Mouse (Mus musculus): Measurements from ENCODE around the gene Gm20219.

The Gm20219 gene

DNA sequence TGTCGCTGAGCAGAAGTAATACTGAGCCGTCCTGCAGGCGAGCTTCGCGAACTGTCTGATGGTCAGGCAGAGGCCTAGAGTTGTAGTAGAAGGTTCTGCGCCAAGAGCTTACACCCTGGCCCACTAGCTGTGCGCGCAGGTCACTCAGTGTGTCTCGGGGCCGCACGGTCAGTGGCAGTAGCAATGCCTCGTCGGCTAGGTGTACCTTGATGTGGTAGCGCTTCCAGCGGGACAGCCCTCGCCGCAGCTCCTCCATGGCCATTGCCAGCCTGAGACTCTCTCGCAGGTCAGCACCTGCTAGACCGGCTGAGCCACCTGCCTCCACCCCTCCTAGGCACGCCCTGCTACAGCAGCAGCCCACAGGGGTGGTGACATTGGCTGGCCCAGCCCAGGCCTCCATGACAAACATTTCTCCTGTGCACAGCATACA, at the start of gene Gm20219:
Gm20219 (minus strand) TSS at position 266 of the 430 bp plus-strand sequence.
- no peak for DNase-seq (ENCODE audit: low read depth in 1 of 2, low spot score in 2 of 2)

DNA sequence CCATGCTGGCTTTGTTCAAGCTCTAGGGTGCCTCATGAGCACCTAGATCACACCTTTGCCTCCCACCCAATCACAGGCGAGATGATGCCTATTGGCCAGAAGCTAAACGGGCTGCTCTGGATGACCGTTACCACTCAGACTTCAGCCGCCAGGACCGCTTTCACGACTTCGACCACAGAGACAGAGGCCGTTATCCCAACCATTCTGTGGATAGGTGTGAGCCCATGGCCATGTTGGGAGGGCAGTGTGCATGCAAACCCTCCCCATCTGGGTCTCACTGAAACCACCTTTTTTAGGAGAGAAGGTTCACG, 49.8 kb upstream of the Gm20219 start:
- no peak for DNase-seq (ENCODE audit: low read depth in 1 of 2, low spot score in 2 of 2)

DNA sequence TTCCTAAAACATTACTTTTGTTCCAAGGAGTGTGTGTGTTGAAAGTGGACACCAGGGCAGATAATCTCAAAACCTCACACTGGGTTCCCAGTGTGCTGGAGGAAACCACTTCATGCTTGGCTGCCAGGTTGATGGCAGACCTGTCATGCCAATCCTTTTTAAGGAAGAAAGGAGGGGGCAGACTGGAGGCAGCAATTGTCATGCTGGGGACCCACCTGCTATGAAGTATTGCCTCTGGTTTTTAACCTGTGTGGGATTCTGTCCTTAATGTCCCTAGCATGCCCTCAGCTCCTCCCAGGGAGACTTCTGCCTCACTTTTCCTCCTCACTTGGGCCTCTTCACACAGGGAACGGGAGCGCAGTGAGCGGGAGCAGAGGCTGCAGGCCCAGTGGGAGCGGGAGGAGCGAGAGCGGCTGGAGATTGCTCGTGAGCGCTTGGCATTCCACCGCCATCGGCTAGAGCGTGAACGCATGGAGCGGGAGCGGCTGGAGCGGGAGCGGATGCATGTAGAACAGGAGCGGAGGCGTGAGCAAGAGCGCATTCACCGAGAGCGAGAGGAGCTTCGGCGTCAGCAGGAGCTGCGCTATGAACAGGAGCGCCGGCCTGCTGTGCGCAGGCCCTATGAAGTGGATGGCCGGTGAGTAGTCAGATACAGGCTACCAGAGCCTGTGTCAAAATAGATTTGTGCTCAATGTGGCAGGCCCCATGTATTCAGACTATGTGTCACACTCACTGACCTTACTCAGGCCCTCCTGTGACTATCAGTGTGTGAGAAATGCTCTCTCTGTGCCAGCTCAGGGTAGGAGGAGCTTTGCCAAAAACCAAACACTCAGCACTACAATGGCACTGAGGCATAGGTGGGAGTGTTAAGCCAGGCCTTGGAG, 49.2 kb upstream of the Gm20219 start:
- no peak for DNase-seq (ENCODE audit: low read depth in 1 of 2, low spot score in 2 of 2)

DNA sequence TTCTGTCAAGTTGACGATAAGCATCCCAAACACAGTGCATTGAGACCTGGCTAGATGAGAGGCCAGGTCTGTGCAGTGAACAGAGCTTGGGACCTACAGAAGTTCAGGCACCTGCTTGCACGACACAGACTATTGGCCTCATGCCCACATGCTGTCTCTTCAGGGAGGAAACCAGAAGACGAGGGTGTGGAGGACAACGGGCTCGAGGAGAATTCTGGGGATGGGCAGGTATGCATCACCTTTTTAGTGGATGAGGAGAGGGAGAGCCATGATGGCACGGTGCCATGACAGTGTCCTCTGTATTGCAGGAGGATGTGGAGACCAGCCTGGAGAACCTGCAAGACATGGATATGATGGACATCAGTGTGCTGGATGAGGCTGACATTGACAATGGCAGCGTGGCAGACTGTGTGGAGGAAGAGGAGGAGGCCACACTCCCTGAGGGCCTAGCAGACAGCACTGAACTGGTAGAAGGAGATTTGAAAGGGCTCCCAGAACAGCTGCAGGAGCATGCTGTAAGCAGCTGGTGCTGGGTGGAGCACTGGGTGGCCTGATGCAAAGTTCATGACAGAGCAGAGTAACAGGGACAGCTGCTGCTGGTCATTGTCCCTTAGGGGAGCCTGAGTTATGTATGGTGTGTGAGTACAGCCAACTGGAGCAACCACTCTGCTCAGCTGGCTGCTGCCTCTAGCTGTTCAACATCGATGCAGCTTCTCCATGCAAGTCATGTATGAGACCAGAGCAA, 39.5 kb upstream of the Gm20219 start:
- DNase-seq (ENCODE audit: low read depth in 1 of 2, low spot score in 2 of 2): no peak

DNA sequence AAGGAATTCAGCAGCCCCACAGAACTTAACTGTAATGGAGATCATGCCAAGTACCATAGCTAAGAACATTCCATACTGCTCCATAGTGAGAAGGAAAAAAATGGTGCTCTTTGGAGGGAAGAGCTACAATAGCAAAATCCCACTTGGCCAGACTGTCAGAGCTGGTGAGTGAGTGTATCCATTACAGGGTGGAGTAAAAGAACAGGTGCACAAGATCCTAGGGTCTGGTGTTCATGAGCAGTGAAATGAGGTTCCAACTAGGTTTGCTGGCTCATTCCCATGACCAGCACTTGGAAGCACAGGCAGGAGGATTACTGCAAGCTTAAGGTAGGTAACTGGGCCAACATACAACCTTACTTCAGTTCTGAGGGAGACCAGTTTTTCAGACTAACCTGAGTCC, 38.4 kb upstream of the Gm20219 start:
- DNase-seq (ENCODE audit: low read depth in 1 of 2, low spot score in 2 of 2): no peak

DNA sequence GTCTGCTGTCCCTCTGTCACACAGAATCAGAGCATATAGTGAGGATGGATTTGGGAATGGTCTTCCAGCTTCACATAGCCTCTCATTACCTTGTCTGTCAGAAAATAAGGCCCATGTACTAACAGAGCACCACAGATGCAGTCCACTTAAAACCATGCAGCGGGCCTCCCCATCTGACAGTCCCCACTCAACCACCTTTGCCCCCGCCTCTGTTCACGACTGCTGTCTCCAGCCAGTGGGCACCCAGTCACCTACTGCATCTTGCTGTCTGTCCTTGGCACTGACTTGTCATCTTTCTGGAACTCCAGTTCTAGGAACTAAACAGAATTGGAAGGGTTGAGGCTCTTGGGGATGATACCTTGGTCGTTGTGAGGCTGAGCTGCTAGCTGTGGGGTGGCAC, 34.7 kb upstream of the Gm20219 start:
- no peak for DNase-seq (ENCODE audit: low read depth in 1 of 2, low spot score in 2 of 2)

DNA sequence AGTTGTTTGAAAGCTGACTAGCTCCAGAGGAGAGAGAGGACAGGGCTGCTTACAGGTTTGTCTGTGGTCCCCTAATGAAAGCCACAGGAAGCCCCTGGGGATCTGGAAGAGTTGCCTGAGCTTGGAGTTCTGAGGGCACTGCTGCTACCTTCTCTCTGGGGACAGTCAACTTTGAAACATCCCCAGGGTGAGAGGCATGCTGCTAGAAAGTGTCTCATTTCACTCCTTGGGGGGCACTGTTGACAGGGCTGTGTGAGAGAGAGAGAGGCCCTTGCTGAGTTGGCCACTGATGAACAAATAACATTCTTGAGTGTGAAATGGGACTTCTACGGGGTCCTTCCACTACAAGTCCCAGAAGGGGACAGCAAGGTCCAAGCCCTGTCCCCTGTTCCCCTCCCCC, 33.6 kb upstream of the Gm20219 start:
- DNase-seq (ENCODE audit: low read depth in 1 of 2, low spot score in 2 of 2): no peak

DNA sequence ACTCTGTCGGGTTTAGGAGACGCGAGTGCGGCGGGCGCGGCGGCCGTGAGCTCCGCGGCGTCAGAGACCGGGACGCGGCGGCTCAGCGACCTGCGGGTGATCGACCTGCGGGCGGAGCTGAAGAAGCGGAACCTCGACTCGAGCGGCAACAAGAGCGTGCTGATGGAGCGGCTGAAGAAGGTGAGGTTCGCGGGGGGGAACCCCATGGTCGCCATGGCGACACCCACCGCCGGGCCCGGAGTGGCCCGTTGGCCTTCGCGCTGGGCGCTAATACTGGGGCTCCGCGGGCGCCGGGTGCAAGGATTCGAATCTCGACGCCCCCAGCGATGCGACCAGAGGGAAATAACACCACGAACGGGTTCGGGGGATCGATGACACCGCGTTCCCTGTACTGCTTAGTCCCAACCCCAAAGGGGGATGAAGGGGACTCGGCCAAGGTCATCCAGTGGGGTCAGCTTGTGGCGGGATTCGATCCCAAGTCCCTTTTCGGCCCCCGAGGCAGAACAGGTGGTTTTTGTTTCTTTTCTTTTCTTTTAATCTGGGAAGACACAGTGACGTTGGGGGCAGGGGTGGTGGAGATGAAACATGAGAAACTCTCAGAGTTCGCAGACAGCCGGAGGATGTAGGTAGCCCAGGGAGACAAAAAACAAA, 31.1 kb upstream of the Gm20219 start:
- DNase-seq (ENCODE audit: low read depth in 1 of 2, low spot score in 2 of 2): peak; percentile 21 to 63

DNA sequence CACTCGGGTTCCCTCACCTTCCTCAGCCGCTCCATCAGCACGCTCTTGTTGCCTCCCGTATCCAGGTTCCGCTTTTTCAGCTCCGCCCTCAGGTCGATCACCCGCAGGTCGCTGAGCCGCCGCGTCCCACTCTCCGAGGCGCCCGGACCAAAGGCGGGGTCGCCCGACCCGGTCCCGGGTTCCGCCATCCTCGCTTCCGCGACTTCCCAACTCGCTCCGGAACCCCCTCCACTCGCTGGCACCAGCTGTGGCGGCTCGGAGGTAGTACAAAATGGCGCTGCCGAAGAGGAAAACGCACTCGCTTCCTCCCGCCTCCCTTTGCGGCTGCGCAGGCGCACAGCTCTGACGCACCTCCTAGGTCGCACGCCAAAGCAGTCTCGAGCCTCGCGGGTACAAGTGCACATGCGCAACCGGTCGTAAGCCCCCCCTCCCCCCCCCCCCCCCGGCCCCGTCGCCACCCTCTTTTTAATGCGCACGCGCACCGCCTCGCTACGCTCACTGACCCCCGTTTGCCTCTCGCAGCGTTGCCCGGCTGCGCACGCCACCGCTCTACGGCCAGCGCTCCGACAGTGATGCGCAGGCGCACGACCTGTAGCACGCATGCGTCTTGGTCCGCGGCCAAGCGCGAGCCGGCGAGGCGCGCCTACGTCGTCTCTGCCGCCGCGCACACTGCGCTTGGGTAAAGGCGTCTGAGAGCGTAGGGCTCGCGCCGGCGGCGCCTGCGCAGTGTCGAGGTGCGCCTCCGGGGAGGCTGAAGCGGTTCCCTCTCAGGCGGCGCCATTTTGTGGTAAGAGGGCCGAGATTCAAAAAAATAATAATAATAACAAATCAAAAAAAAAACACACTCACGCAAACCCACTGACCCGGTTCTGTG, 30.3 kb upstream of the Gm20219 start, which contains the start of the genes Safb2 and Safb:
Safb2 (minus strand) TSS at position 329 of the 874 bp plus-strand sequence.
Safb (plus strand) TSS at position 569 of the 874 bp plus-strand sequence.
- DNase-seq (ENCODE audit: low read depth in 1 of 2, low spot score in 2 of 2): peak; percentile 98 to 99

DNA sequence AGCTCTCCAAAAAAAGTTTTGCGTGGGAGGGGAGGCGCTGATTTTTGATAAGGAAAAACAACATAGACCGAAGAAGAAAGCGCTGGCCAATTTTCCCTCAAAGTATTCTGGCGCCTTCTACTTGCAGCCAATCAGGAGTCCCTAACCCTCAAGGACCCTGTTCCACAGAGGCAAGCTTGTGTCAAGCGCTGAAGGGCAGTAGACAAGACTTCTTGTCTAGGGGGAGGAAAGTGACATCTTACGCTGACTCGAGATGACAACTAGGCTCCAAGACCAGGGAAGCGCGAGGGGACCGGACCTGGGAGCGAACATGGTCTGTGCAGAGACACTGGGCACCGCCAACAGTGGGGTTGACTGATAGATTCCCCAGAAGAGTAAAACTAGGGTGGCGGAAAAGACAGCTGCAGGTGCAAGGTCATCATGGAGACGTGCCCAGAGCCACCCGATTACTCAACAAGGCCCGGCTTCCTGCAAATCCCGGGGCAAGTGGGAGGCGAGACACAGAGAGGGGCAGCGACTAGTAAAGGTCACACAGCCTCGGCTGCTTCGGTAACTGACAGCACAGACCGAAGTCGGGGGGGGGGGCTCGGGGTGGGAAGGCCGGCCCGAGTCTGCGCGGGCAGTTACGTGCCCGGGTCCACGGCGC, 29.5 kb upstream of the Gm20219 start:
- DNase-seq (ENCODE audit: low read depth in 1 of 2, low spot score in 2 of 2): peak; percentile 18 to 46

DNA sequence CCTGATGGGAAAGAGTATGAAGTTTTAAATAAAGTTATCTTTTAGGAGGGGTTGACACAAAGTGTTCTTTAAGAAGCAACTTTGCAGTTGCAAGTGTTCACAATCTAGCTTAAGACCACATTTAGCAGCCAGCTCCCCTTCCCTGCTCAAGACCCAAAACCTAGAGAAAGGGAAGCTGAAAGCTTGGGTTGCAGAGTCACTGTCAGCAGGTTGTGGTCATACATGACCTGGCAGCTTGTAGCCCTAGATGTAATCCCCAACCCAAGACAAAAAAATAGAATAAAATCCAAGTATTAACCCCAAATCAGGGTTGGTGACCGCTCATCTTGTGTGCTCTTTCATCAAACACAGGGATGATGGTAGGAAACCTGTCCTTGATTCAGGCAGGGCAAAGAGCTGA, 28.9 kb upstream of the Gm20219 start:
- DNase-seq (ENCODE audit: low read depth in 1 of 2, low spot score in 2 of 2): no peak

DNA sequence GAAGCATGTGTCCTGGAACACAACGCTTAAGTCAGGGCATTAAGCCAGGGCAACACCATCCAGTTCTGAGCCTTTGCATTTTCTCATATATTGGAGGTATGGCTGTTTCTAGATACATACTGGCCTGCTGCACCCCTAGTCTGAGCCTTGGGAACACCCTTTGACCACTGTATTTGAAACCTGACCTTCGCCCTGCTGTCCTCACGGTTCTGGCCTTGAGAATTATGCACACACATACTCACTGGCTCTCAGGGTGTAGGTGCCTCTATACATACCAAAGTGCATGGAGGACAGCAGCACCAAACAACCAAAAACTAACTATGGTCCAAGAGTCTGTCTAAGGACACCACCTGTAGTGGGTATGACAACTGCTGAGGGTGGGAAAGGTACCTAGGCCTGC, 18.8 kb upstream of the Gm20219 start:
- DNase-seq (ENCODE audit: low read depth in 1 of 2, low spot score in 2 of 2): no peak

DNA sequence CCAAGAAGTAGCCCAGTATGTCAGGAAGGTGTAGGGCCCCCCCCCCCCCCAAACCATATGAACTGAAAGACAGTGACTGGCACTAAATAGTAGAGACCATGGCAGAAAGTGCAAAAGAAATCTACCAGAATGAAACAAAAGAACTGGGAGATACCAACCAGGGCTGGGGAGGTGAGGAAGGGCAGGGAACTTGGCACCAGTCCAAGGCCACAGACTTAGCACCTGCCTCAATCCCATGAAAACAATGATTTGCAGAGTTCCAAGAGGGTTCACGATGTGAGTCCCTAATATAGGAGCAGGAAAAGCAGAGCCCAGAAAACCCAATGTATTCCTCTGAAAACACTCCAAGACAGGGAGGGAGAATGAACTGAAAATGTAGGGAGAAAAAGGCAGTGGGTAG, 18.0 kb upstream of the Gm20219 start:
- DNase-seq (ENCODE audit: low read depth in 1 of 2, low spot score in 2 of 2): no peak

DNA sequence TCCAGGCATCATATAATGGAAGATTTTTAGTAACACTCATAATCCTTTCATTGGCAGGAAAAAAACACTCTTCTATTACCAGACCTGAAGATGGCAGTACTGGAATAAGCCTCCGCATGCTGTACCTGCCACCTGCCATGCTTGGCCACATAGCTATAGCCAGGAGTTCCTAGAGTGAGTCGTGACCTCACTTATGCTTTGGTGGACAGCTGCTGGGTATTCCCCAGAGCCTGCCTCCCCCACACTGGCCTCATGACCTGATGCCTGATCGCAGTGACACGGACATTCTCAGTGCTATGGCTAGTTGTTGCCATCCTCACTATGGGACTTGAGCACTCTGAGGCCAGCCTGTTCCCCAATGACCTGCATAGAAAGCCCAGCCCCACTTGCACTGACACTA, 16.1 kb upstream of the Gm20219 start:
- DNase-seq (ENCODE audit: low read depth in 1 of 2, low spot score in 2 of 2): no peak

DNA sequence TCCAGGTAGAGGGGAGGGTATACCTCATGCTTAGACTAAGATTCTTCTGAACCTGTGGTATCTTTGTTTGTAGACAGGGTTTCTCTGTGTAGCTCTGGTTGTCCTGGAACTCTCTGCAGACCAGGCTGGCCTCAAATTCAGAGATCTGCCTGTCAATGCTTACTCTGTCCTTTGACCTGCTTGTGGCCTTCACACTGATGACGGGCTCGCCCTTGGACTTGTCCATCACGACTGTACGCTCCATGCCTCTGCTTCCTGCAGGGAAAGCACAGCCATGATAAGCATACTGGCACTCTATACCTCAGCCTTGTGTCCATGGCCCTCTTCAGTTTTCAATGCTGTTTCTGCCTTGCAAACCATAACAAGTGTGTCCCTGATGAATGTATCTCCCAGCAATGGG, 13.2 kb upstream of the Gm20219 start:
- DNase-seq (ENCODE audit: low read depth in 1 of 2, low spot score in 2 of 2): no peak

DNA sequence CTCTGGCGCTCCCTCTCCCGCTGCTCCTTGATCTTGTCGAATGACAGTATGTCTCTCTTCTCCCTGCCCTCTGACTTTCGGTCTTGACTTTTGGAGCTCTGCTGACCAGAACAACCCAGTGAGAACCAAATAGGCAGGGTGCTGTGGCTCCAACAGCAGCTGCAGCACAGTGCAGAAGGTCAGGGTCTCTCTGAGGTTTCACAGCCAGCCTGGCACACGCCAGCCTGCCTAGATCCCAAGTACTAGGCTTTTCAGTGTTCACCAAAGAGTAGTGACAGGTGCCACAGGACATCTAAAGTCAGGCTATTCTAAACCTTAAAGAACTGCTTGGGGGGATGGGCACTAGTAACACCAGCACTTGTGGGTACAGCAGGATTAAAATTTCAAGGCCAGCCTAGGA, 12.7 kb upstream of the Gm20219 start:
- DNase-seq (ENCODE audit: low read depth in 1 of 2, low spot score in 2 of 2): no peak

DNA sequence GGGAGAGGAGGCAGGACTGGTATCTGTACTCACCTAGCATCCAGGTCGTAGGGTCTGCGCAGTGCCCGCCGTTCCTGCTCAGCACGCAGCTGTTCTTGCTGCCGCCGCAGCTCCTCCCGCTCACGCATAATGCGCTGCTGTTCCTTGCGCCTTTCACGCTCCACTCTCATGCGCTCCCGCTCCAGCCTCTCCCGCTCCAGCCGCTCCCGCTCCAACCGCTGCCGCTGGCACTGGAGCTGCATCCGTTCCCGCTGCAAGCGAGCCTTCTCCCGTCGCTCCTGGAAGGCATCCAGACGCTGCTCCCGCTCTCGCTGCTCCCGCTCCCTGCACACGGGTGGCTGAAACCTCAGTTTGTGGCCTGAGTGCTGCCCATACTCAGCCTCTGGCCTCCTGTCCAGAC, 12.1 kb upstream of the Gm20219 start:
- no peak for DNase-seq (ENCODE audit: low read depth in 1 of 2, low spot score in 2 of 2)

DNA sequence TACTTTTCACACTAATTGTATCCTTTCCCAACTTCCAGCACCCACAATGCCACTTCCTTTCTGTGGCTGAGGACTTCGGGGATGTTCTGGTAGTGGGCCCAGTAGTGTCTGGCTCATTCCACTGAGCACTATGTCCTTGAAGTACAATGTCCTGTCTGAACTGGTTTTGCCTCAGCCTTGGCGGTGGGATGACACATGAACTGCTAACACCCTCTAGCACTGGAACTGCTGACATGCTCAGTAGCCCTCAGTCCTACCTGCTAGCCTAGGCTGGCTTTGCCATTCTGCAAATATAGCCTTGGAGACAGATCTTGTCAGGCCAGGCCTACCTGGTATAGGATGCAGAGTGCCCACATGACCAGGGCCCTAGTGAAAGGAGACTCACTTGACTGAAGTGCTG, 7.7 kb upstream of the Gm20219 start:
- DNase-seq (ENCODE audit: low read depth in 1 of 2, low spot score in 2 of 2): no peak

DNA sequence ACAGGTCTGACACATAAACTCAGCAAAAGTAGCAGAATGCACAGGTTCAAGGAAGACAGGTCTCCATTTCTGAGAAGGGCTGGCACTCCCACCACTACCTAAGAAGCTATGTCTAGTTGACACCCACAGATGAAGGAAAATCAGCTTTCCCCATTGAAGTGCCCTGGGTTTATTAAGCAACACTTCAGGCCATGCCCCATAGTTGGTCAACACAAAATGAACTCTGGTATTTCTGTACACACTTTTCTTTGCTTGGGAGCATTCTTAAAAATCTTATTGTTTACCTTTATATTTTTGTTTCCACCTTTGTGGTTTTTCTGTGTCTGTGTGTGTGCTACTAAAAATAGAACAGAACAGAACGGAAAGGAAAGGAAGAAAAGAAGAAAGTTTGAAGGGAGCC, 5.9 kb upstream of the Gm20219 start:
- no peak for DNase-seq (ENCODE audit: low read depth in 1 of 2, low spot score in 2 of 2)

DNA sequence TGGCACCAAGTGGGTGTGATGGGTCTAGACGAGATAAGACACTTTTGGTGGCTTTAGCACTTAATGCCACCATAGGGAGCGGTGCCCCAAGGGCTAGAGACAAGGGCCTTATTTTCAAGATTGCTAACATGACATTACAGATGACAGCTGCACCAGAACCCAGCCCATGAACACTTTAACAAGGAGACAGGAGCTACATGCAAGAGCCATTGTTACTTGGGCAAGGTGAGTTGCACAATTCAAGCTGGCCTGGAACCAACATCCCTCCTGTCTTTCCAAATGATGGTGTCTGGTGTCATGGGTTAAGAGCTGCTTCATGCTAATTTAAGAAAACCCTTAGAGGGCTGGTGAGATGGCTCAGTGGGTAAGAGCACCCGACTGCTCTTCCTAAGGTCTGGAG, 5.2 kb upstream of the Gm20219 start:
- DNase-seq (ENCODE audit: low read depth in 1 of 2, low spot score in 2 of 2): no peak
